ENCODE assay signal across 13 mouse cellular contexts in genomic region chr2:130408194-130408593, GRCm38 (mm10). TPM values are rescaled to one million over a fixed set of nuclear protein-coding genes. Genes with fewer than 3 reads are reported as not detected.
DNase-seq lines count a peak whose midpoint lies in the region; ATAC-seq and TF ChIP-seq lines count a peak whose summit lies in the region.
"Had no signal": no experiment of that assay in that cellular context is flagged by ENCODE, and none has a peak within 500 bp of the region (broad histone marks: within the 10 kb centered on the region; RNA-seq: fewer than 3 reads in every experiment).

No protein-coding gene starts in this region.

- H3K9ac ChIP-seq in kidney, embryonic 14.5 days (ENCODE audit: low read depth, low read length), result no peak overlapping the region
- no peak overlapping the region for H3K9ac ChIP-seq in forebrain, embryonic 14.5 days (ENCODE audit: low read length)
- H3K9ac ChIP-seq in midbrain, postnatal 0 days (replicated peaks; ENCODE audit: low read length, poor library complexity, severe bottlenecking), result no peak overlapping the region
- H3K9ac ChIP-seq: stomach, embryonic 15.5 days had no signal

- DNase-seq in kidney, adult 18-20 months, result no peak
- DNase-seq in ZHBTc4 (ENCODE audit: low read depth, low spot score), result peak; percentile 50
- peak; percentile 71 for DNase-seq in forebrain, embryonic 14.5 days (ENCODE audit: low spot score)
- DNase-seq in midbrain, postnatal 0 days (ENCODE audit: low spot score), result peak; percentile 64
- DNase-seq in ovary, adult 18-20 months (ENCODE audit: low spot score), result no peak
- DNase-seq in testis, postnatal 14 days (ENCODE audit: low spot score), result no peak
- no peak for DNase-seq in right cerebral cortex, postnatal 25 days
- DNase-seq: cerebellum, adult 18-20 months; heart, postnatal 36 days had no signal

- peak; percentile 73 for ATAC-seq in kidney, embryonic 14.5 days (ENCODE audit: low FRiP score, low TSS enrichment)
- ATAC-seq in forebrain, embryonic 14.5 days, result peak; percentile 40; the same call in 1 of the 2 replicates
- no peak for ATAC-seq in midbrain, postnatal 0 days (ENCODE audit: low FRiP score)

- H3K36me3 ChIP-seq in kidney, embryonic 14.5 days (ENCODE audit: control insufficient read depth, insufficient read depth, low read length), result no peaks in the 10 kb centered on the region
- H3K36me3 ChIP-seq in forebrain, embryonic 14.5 days (ENCODE audit: control insufficient read depth, insufficient read depth, low read length), result no peaks in the 10 kb centered on the region
- H3K36me3 ChIP-seq in midbrain, postnatal 0 days (ENCODE audit: insufficient read depth, low read length), result no peaks in the 10 kb centered on the region
- H3K36me3 ChIP-seq: stomach, embryonic 15.5 days had no signal

- no peaks in the 10 kb centered on the region for H3K27me3 ChIP-seq in kidney, embryonic 14.5 days (ENCODE audit: control insufficient read depth, insufficient read depth, low read length)
- no peaks in the 10 kb centered on the region for H3K27me3 ChIP-seq in forebrain, embryonic 14.5 days (replicated peaks; ENCODE audit: control insufficient read depth, insufficient read depth, low read length)
- no peaks in the 10 kb centered on the region for H3K27me3 ChIP-seq in midbrain, postnatal 0 days (ENCODE audit: insufficient read depth, low read length)

- no peak overlapping the region for H3K27ac ChIP-seq in kidney, embryonic 14.5 days (ENCODE audit: low read depth, low read length)
- no peak overlapping the region for H3K27ac ChIP-seq in forebrain, embryonic 14.5 days (ENCODE audit: low read depth, low read length)
- H3K27ac ChIP-seq in midbrain, postnatal 0 days (ENCODE audit: low read depth, low read length), result no peak overlapping the region
- H3K27ac ChIP-seq: left cerebral cortex, adult 2 months; stomach, embryonic 15.5 days had no signal

- H3K4me2 ChIP-seq in kidney, embryonic 14.5 days (replicated peaks; ENCODE audit: low read depth, low read length), result no peak overlapping the region
- no peak overlapping the region for H3K4me2 ChIP-seq in forebrain, embryonic 14.5 days (ENCODE audit: low read length)
- no peak overlapping the region for H3K4me2 ChIP-seq in midbrain, postnatal 0 days (ENCODE audit: low read depth, low read length, poor library complexity, severe bottlenecking)
- H3K4me2 ChIP-seq: stomach, embryonic 15.5 days had no signal

- no peak overlapping the region for H3K4me3 ChIP-seq in kidney, embryonic 14.5 days (ENCODE audit: low read length)
- no peak overlapping the region for H3K4me3 ChIP-seq in forebrain, embryonic 14.5 days (ENCODE audit: low read depth, low read length)
- H3K4me3 ChIP-seq in midbrain, postnatal 0 days (ENCODE audit: low read depth, low read length), result no peak overlapping the region
- H3K4me3 ChIP-seq: left cerebral cortex, adult 2 months; stomach, embryonic 15.5 days had no signal

- 9% methylated on average over 6 of the region's 6 CpGs for WGBS in kidney, embryonic 14.5 days
- WGBS in forebrain, embryonic 14.5 days, result 9% methylated on average over 6 of the region's 6 CpGs
- WGBS in midbrain, postnatal 0 days, result 16% methylated on average over 6 of the region's 6 CpGs

- no peaks in the 10 kb centered on the region for H3K9me3 ChIP-seq in kidney, embryonic 14.5 days (ENCODE audit: control insufficient read depth, low read length)
- no peaks in the 10 kb centered on the region for H3K9me3 ChIP-seq in forebrain, embryonic 14.5 days (replicated peaks; ENCODE audit: control insufficient read depth, low read length)
- no peaks in the 10 kb centered on the region for H3K9me3 ChIP-seq in midbrain, postnatal 0 days (ENCODE audit: low read length)
- H3K9me3 ChIP-seq: stomach, embryonic 15.5 days had no signal

- peaks cover 9% of the 10 kb centered on the region; the same call in 1 of the 2 replicates for H3K4me1 ChIP-seq in kidney, embryonic 14.5 days (ENCODE audit: control insufficient read depth, insufficient read depth, low read length)
- H3K4me1 ChIP-seq in forebrain, embryonic 14.5 days (ENCODE audit: control insufficient read depth, insufficient read depth, low read length), result 0 out of 2 replicates have a peak, but pooled peaks cover 4% of the 10 kb centered on the region
- no peaks in the 10 kb centered on the region for H3K4me1 ChIP-seq in midbrain, postnatal 0 days (ENCODE audit: insufficient read depth, low read length)
- H3K4me1 ChIP-seq: stomach, embryonic 15.5 days had no signal

- peak; percentile 31; the same call in 1 of the 2 replicates for TF ChIP-seq CTCF in midbrain, postnatal 0 days (IDR thresholded peaks at IDR 0.05)

RNA-seq across cellular contexts. Expression of gene Tmem239, which starts 1.9 kb away (rescaled TPM):
- polyA plus RNA-seq in kidney, embryonic 14.5 days (2014; fragmentation: Nextera tagmentation; extraction: Ambion mirVana), result not detected in 2 replicates
- not detected in 2 replicates for polyA plus RNA-seq in forebrain, embryonic 14.5 days (2014; fragmentation: Nextera tagmentation; extraction: Ambion mirVana)
- total RNA-seq in midbrain, postnatal 0 days (2014; rRNA removed), result not detected in 2 replicates
- 0.12 TPM in 1 of 2 replicates, not detected in the other for polyA plus RNA-seq in midbrain, postnatal 0 days (2015; fragmentation: Nextera tagmentation; extraction: Ambion mirVana)
- total RNA-seq: gastrocnemius, adult 8-10 months; heart, postnatal 36 days; left cerebral cortex, adult 2 months had no signal
- polyA plus RNA-seq: stomach, embryonic 15.5 days had no signal

RNA-seq across cellular contexts. Expression of gene 1700020A23Rik, which starts 3.1 kb away (rescaled TPM):
- polyA plus RNA-seq in kidney, embryonic 14.5 days (2014; fragmentation: Nextera tagmentation; extraction: Ambion mirVana), result 0.40 TPM in 1 of 2 replicates, not detected in the other
- polyA plus RNA-seq in forebrain, embryonic 14.5 days (2014; fragmentation: Nextera tagmentation; extraction: Ambion mirVana), result not detected in 2 replicates
- not detected in 2 replicates for total RNA-seq in midbrain, postnatal 0 days (2014; rRNA removed)
- polyA plus RNA-seq in midbrain, postnatal 0 days (2015; fragmentation: Nextera tagmentation; extraction: Ambion mirVana), result 0.93 TPM in 1 of 2 replicates, not detected in the other
- total RNA-seq: gastrocnemius, adult 8-10 months; heart, postnatal 36 days; left cerebral cortex, adult 2 months had no signal
- polyA plus RNA-seq: stomach, embryonic 15.5 days had no signal

RNA-seq across cellular contexts. Expression of gene Gm28372, which starts 3.2 kb away (rescaled TPM):
- not detected in 2 replicates for polyA plus RNA-seq in kidney, embryonic 14.5 days (2014; fragmentation: Nextera tagmentation; extraction: Ambion mirVana)
- not detected in 2 replicates for polyA plus RNA-seq in forebrain, embryonic 14.5 days (2014; fragmentation: Nextera tagmentation; extraction: Ambion mirVana)
- not detected in 2 replicates for total RNA-seq in midbrain, postnatal 0 days (2014; rRNA removed)
- polyA plus RNA-seq in midbrain, postnatal 0 days (2015; fragmentation: Nextera tagmentation; extraction: Ambion mirVana), result 0.15 TPM in 1 of 2 replicates, not detected in the other
- total RNA-seq: gastrocnemius, adult 8-10 months; heart, postnatal 36 days; left cerebral cortex, adult 2 months had no signal

RNA-seq across cellular contexts. Expression of gene Cpxm1, which starts 10.8 kb away (rescaled TPM):
- polyA plus RNA-seq in kidney, embryonic 14.5 days (2014; fragmentation: Nextera tagmentation; extraction: Ambion mirVana), result 51.6 and 63.8 TPM in 2 replicates
- 10.1 and 10.9 TPM in 2 replicates for polyA plus RNA-seq in forebrain, embryonic 14.5 days (2014; fragmentation: Nextera tagmentation; extraction: Ambion mirVana)
- total RNA-seq in midbrain, postnatal 0 days (2014; rRNA removed), result 25.4 and 26.2 TPM in 2 replicates
- polyA plus RNA-seq in midbrain, postnatal 0 days (2015; fragmentation: Nextera tagmentation; extraction: Ambion mirVana), result 32.4 and 35.3 TPM in 2 replicates

RNA-seq across cellular contexts. Expression of gene Vps16, which starts 15.9 kb away (rescaled TPM):
- 72.3 and 79.2 TPM in 2 replicates for polyA plus RNA-seq in kidney, embryonic 14.5 days (2014; fragmentation: Nextera tagmentation; extraction: Ambion mirVana)
- polyA plus RNA-seq in forebrain, embryonic 14.5 days (2014; fragmentation: Nextera tagmentation; extraction: Ambion mirVana), result 92.2 and 99.3 TPM in 2 replicates
- 81.2 and 83.6 TPM in 2 replicates for total RNA-seq in midbrain, postnatal 0 days (2014; rRNA removed)
- polyA plus RNA-seq in midbrain, postnatal 0 days (2015; fragmentation: Nextera tagmentation; extraction: Ambion mirVana), result 86.6 and 89.9 TPM in 2 replicates

Comparison
In these comparisons a context has a peak if more than half of its experiments do, and no peak if none do; other contexts are left out.
1. DNase-seq: peak in ZHBTc4 (single experiment), forebrain, embryonic 14.5 days (single experiment) and midbrain, postnatal 0 days (single experiment); none in kidney, adult 18-20 months (single experiment), ovary, adult 18-20 months (single experiment), testis, postnatal 14 days (single experiment) and right cerebral cortex, postnatal 25 days (single experiment).